Mouse (Mus musculus): ENCODE results near the gene BC048679.

Gene BC048679

GRCm38 (mm10) chr7:81476833-81477232, 21.2 kb downstream of the BC048679 start:
- no peak for DNase-seq (ENCODE audit: low spot score)

- no peak for DNase-seq (ENCODE audit: low spot score)
Measured at GRCm38 (mm10) chr7:81475221-81475620, 22.9 kb downstream of the BC048679 start.

GRCm38 (mm10) chr7:81464906-81465450, 33.1 kb downstream of the BC048679 start:
- DNase-seq (ENCODE audit: low spot score) = peak; percentile 19

- no peak for DNase-seq (ENCODE audit: low spot score)
Measured at GRCm38 (mm10) chr7:81464116-81464515, 34.0 kb downstream of the BC048679 start.

- DNase-seq (ENCODE audit: low spot score) = no peak
Measured at GRCm38 (mm10) chr7:81462815-81463214, 35.3 kb downstream of the BC048679 start.

- peak; percentile 87 for DNase-seq (ENCODE audit: low spot score)
Measured at GRCm38 (mm10) chr7:81455155-81455651, 42.9 kb downstream of the BC048679 start, which contains the start of gene Cpeb1. TSS of gene Cpeb1 (minus strand) at chr7:81455465.

- DNase-seq (ENCODE audit: low spot score) = peak; percentile 82
Measured at GRCm38 (mm10) chr7:81454331-81455039, 43.6 kb downstream of the BC048679 start.

- DNase-seq (ENCODE audit: low spot score) = peak; percentile 84
Measured at GRCm38 (mm10) chr7:81453443-81454274, 44.4 kb downstream of the BC048679 start.

GRCm38 (mm10) chr7:81452971-81453441, 45.1 kb downstream of the BC048679 start:
- DNase-seq (ENCODE audit: low spot score) = peak; percentile 86
